Mouse (Mus musculus) heart, postnatal 25 days (tissue): Measurements from ENCODE around the gene Oxsm. TPM values are rescaled to one million over a fixed set of nuclear protein-coding genes. Genes with fewer than 3 reads are reported as not detected.

Experiments
- DNase-seq: peaks from one replicate; pipeline ENCODE4 v3.0.0; 2022; ENCODE audit warnings: low spot score
- intact Hi-C: fragments of 180-260 bp; cut with DNase I; formaldehyde crosslinking; loops from one replicate; pipeline ENCODE4 v1.15.1; 2025
- total RNA-seq, 2 experiments: library from RNA; stranded (reverse); gene quantifications; 2 replicates each; pipeline ENCODE4 v1.2.3; 2021

Gene Oxsm
- 10 to 100 TPM; 20.2 to 21.1 TPM for total RNA-seq

- peak; percentile 74 for DNase-seq
- intact Hi-C loops, result loop anchor here (5.0 to 10.0 kb wide), 3 partner anchors 63 to 305 kb away; partner anchors contain the start of gene Top2b
These were observed at the start of gene Oxsm, which contains the start of gene Ngly1 for GRCm38 (mm10) chr14:16249171-16249874. Gene Oxsm (minus strand): TSS chr14:16249808. Gene Ngly1 (plus strand): TSS chr14:16249280.

GRCm38 (mm10) chr14:16296816-16297468 lies 47.3 kb upstream of the Oxsm start:
- intact Hi-C loops, result no loop called here
- DNase-seq, result no peak

- no peak for DNase-seq
- intact Hi-C loops, result no loop called here
These were observed 44.3 kb upstream of the Oxsm start for GRCm38 (mm10) chr14:16293921-16294320.

- intact Hi-C loops, result no loop called here
- DNase-seq, result no peak
These were observed 43.4 kb upstream of the Oxsm start for GRCm38 (mm10) chr14:16293015-16293414.

- intact Hi-C loops, result no loop called here
- DNase-seq, result no peak
These were observed 42.8 kb upstream of the Oxsm start for GRCm38 (mm10) chr14:16292371-16292770.

- no peak for DNase-seq
- intact Hi-C loops, result no loop called here
These were observed 34.4 kb upstream of the Oxsm start for GRCm38 (mm10) chr14:16283966-16284365.

GRCm38 (mm10) chr14:16279196-16279595 lies 29.6 kb upstream of the Oxsm start:
- intact Hi-C loops, result no loop called here
- no peak for DNase-seq

GRCm38 (mm10) chr14:16273677-16274076 lies 24.1 kb upstream of the Oxsm start:
- intact Hi-C loops, result loop anchor here (5.0 kb wide), 1 partner anchor 44 kb away; no protein-coding TSS in a partner anchor
- no peak for DNase-seq

- intact Hi-C loops, result loop anchor here (5.0 kb wide), 1 partner anchor 48 kb away; no protein-coding TSS in a partner anchor
- no peak for DNase-seq
These were observed 20.2 kb upstream of the Oxsm start for GRCm38 (mm10) chr14:16269776-16270175.

- no peak for DNase-seq
These were observed 17.4 kb upstream of the Oxsm start for GRCm38 (mm10) chr14:16267028-16267427.

GRCm38 (mm10) chr14:16261869-16262268 lies 12.3 kb upstream of the Oxsm start:
- intact Hi-C loops, result no loop called here
- DNase-seq, result no peak

More at GRCm38 (mm10) chr14:16267028-16267427, 17.4 kb upstream of the Oxsm start:
- intact Hi-C loops, result no loop called here

- intact Hi-C loops, result no loop called here
These were observed 10.9 kb upstream of the Oxsm start for GRCm38 (mm10) chr14:16260541-16260940.

GRCm38 (mm10) chr14:16256209-16256608 lies 6.6 kb upstream of the Oxsm start:
- intact Hi-C loops, result no loop called here
- no peak for DNase-seq

More at GRCm38 (mm10) chr14:16260541-16260940, 10.9 kb upstream of the Oxsm start:
- DNase-seq, result no peak

- intact Hi-C loops, result no loop called here
- no peak for DNase-seq
These were observed 6.1 kb upstream of the Oxsm start for GRCm38 (mm10) chr14:16255745-16256144.

- intact Hi-C loops, result no loop called here
- DNase-seq, result no peak
These were observed 491 bp upstream of the Oxsm start for GRCm38 (mm10) chr14:16250099-16250498.

GRCm38 (mm10) chr14:16248603-16249157 lies 928 bp downstream of the Oxsm start:
- no peak for DNase-seq
- intact Hi-C loops, result loop anchor here (5.0 to 10.0 kb wide), 3 partner anchors 64 to 306 kb away; partner anchors contain the start of gene Top2b

GRCm38 (mm10) chr14:16248135-16248534 lies 1.5 kb downstream of the Oxsm start:
- DNase-seq, result no peak
- intact Hi-C loops, result loop anchor here (5.0 to 10.0 kb wide), 3 partner anchors 64 to 307 kb away; partner anchors contain the start of gene Top2b

- DNase-seq, result no peak
- intact Hi-C loops, result loop anchor here (5.0 to 10.0 kb wide), 3 partner anchors 66 to 308 kb away; partner anchors contain the start of gene Top2b
These were observed 3.2 kb downstream of the Oxsm start for GRCm38 (mm10) chr14:16246340-16246912.

- DNase-seq, result no peak
- intact Hi-C loops, result loop anchor here (5.0 to 10.0 kb wide), 3 partner anchors 67 to 310 kb away; partner anchors contain the start of gene Top2b
These were observed 4.5 kb downstream of the Oxsm start for GRCm38 (mm10) chr14:16245127-16245526.

- DNase-seq, result no peak
- intact Hi-C loops, result loop anchor here (10.0 kb wide), 1 partner anchor 310 kb away; no protein-coding TSS in a partner anchor
These were observed 5.2 kb downstream of the Oxsm start for GRCm38 (mm10) chr14:16244370-16244769.
